Mouse (Mus musculus) olfactory bulb, adult 2 months (tissue): ENCODE results near the gene Shroom3.

Source experiments
- CTCF ChIP-seq: fragments of 200-500 bp; IDR thresholded peaks from 2 replicates; pipeline ENCODE4 v1.5.1; 2012; ENCODE audit warnings: low read depth, mild to moderate bottlenecking, low read length, moderate library complexity; ENCODE audit not compliant: insufficient read depth
- POLR2A ChIP-seq: fragments of 200-500 bp; IDR thresholded peaks from 2 replicates; pipeline ENCODE4 v1.6.1; 2012; ENCODE audit warnings: mild to moderate bottlenecking, low read depth, low read length, moderate library complexity; ENCODE audit not compliant: insufficient read depth

DNA sequence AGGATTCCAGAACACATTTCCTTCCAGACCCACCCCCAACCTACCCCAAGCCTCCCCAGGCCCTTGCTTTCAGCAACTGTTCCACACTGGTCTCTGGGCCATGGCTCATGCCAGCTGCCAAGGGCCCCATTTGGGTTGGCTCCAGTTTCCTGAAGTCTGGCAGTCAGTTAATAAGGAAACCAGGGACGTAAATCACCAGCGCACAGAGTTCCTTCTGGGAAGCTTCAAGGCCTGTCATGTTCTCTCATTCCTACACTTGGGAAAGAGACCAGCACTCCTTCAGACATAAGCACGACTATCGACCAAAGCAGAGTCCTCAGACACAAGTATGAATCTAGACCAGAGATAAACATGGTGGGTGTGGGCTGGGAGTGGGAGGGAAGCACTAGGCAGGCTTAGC, 202.9 kb downstream of the Shroom3 start:
- no peak for TF ChIP-seq POLR2A
- no peak for TF ChIP-seq CTCF
